Mouse (Mus musculus) left cerebral cortex, adult 2 months (tissue): ENCODE measurements at regions not wholly inside any gene's neighbourhood (a gene's known extent, or its start where the extent isn't known, plus 50 kb on each side); places are given as distances from the start of the nearest gene placed in this dataset.
"Not testable (repeated sequence)": the region's sequence is repeated elsewhere in the genome, so short reads cannot be mapped to it uniquely, and the experiment has no call there.

Experiments
- DNase-seq, 2 experiments: peaks; one replicate each; pipeline ENCODE4 v3.0.0; 2021 to 2022; ENCODE audit warnings: low spot score in 2 of 2, mixed read lengths in 1 of 2; ENCODE audit errors: extremely low spot score in 1 of 2
- H3K27ac ChIP-seq: fragments of 200-600 bp; 2 replicates; pipeline ENCODE4 v1.8.1; 2022
- H3K4me3 ChIP-seq: fragments of 200-600 bp; 2 replicates; pipeline ENCODE4 v1.8.1; 2022
- CTCF ChIP-seq: fragments of 200-600 bp; IDR thresholded peaks from 2 replicates; pipeline ENCODE4 v1.8.1; 2022; ENCODE audit warnings: antibody characterized with exemption, mild to moderate bottlenecking, moderate library complexity
- intact Hi-C: fragments of 180-260 bp; cut with DNase I; formaldehyde crosslinking; loops from one replicate; pipeline ENCODE4 v1.15.1; 2025

GRCm38 (mm10) chr6:7367166-7367565 lies 187.5 kb upstream of the Tac1 start:
- Histone ChIP-seq H3K4me3 (no peak overlapping the region), H3K27ac (no peak overlapping the region)
- DNase-seq: no peak
- TF ChIP-seq CTCF: no peak
- intact Hi-C loops: no loop called here

GRCm38 (mm10) chr6:7374629-7375028 lies 180.1 kb upstream of the Tac1 start:
- Histone ChIP-seq H3K4me3 (no peak overlapping the region), H3K27ac (no peak overlapping the region)
- DNase-seq: no peak
- intact Hi-C loops: no loop called here
- TF ChIP-seq CTCF: no peak

- H3K4me3 ChIP-seq: no peak overlapping the region
- intact Hi-C loops: no loop called here
- no peak for DNase-seq
- H3K27ac ChIP-seq: no peak overlapping the region
- no peak; the same call in 1 of the 2 replicates for TF ChIP-seq CTCF
Observed at GRCm38 (mm10) chr6:7375851-7376250, 178.8 kb upstream of the Tac1 start.

- Histone ChIP-seq H3K4me3 (no peak overlapping the region), H3K27ac (no peak overlapping the region)
- intact Hi-C loops: no loop called here
- DNase-seq: no peak
- no peak for TF ChIP-seq CTCF
Observed at GRCm38 (mm10) chr6:7378651-7379050, 176.0 kb upstream of the Tac1 start.

GRCm38 (mm10) chr6:7424731-7425130 lies 129.9 kb upstream of the Tac1 start:
- no peak for TF ChIP-seq CTCF
- no peak for DNase-seq
- H3K4me3 ChIP-seq: no peak overlapping the region
- intact Hi-C loops: no loop called here
- no peak overlapping the region for H3K27ac ChIP-seq

GRCm38 (mm10) chr6:7441725-7442124 lies 113.0 kb upstream of the Tac1 start:
- TF ChIP-seq CTCF: no peak
- intact Hi-C loops: no loop called here
- DNase-seq: no peak
- Histone ChIP-seq H3K27ac (no peak overlapping the region), H3K4me3 (no peak overlapping the region)

- DNase-seq, intact Hi-C loops, H3K4me3 ChIP-seq, H3K27ac ChIP-seq: not testable (repeated sequence)
Observed at GRCm38 (mm10) chr6:7442286-7442685, 112.4 kb upstream of the Tac1 start.

- H3K27ac ChIP-seq: no peak overlapping the region
- H3K4me3 ChIP-seq: no peak overlapping the region
- intact Hi-C loops: no loop called here
- TF ChIP-seq CTCF: no peak
- no peak for DNase-seq
Observed at GRCm38 (mm10) chr6:7455881-7456280, 98.8 kb upstream of the Tac1 start.

- intact Hi-C loops: no loop called here
- TF ChIP-seq CTCF: no peak
- H3K4me3 ChIP-seq: no peak overlapping the region
- H3K27ac ChIP-seq: no peak overlapping the region
- no peak for DNase-seq
Observed at GRCm38 (mm10) chr6:7463896-7464295, 90.8 kb upstream of the Tac1 start.

- H3K27ac ChIP-seq: no peak overlapping the region
- H3K4me3 ChIP-seq: no peak overlapping the region
- intact Hi-C loops: no loop called here
- DNase-seq: no peak
- no peak for TF ChIP-seq CTCF
Observed at GRCm38 (mm10) chr6:7464346-7464745, 90.3 kb upstream of the Tac1 start.

GRCm38 (mm10) chr6:7472366-7473026 lies 82.2 kb upstream of the Tac1 start:
- Histone ChIP-seq H3K4me3 (no peak overlapping the region), H3K27ac (no peak overlapping the region)
- TF ChIP-seq CTCF: no peak
- intact Hi-C loops: no loop called here
- DNase-seq: peak in 1 of 2 experiments; percentile 12

- intact Hi-C loops: no loop called here
- Histone ChIP-seq H3K4me3 (no peak overlapping the region), H3K27ac (no peak overlapping the region)
- DNase-seq: no peak
- TF ChIP-seq CTCF: no peak
Observed at GRCm38 (mm10) chr6:7473730-7474129, 80.9 kb upstream of the Tac1 start.

GRCm38 (mm10) chr6:7476907-7477306 lies 77.8 kb upstream of the Tac1 start:
- intact Hi-C loops: no loop called here
- no peak for TF ChIP-seq CTCF
- Histone ChIP-seq H3K4me3 (no peak overlapping the region), H3K27ac (no peak overlapping the region)
- no peak for DNase-seq
